Mouse (Mus musculus) C2C12 (cell line): ENCODE data around the gene Itih2.
A peak's percentile ranks its signal among the peaks of the same experiment; 100 is the strongest.

Source experiments
- CEBPB ChIP-seq: IDR thresholded peaks from one replicate; pipeline ENCODE4 v1.6.1; 2011; ENCODE audit warnings: low read depth, mild to moderate bottlenecking, control low read depth, moderate library complexity
- CTCF ChIP-seq: IDR thresholded peaks from one replicate; pipeline ENCODE4 v1.5.1; 2011; ENCODE audit not compliant: control insufficient read depth, insufficient read depth, insufficient read length
- FOSL1 ChIP-seq: IDR thresholded peaks from one replicate; pipeline ENCODE4 v1.8.0; 2011; ENCODE audit warnings: mild to moderate bottlenecking, low read length; ENCODE audit not compliant: poor library complexity, insufficient read depth, severe bottlenecking
- MAX ChIP-seq: IDR thresholded peaks from one replicate; pipeline ENCODE4 v1.6.1; 2011; ENCODE audit warnings: mild to moderate bottlenecking, control low read depth
- MYOD1 ChIP-seq: IDR thresholded peaks from one replicate; pipeline ENCODE4 v1.6.1; 2011; ENCODE audit warnings: low read depth; ENCODE audit not compliant: control insufficient read depth, insufficient read length
- MYOG ChIP-seq: IDR thresholded peaks from one replicate; pipeline ENCODE4 v1.6.1; 2011; ENCODE audit not compliant: control insufficient read depth, insufficient read length; ENCODE audit errors: extremely low read depth
- USF1 ChIP-seq: IDR thresholded peaks from one replicate; pipeline ENCODE4 v1.6.1; 2011; ENCODE audit warnings: low read depth, mild to moderate bottlenecking, control low read depth, moderate library complexity

- TF ChIP-seq CTCF (peak; percentile 16), USF1 (no peak), MYOD1 (no peak), MYOG (no peak), CEBPB (no peak), FOSL1 (no peak), MAX (no peak)
These were observed 32.5 kb downstream of the Itih2 start for GRCm38 (mm10) chr2:10098598-10099215.
